Mouse (Mus musculus): Measurements from ENCODE around the gene Icam4. TPM values are rescaled to one million over a fixed set of nuclear protein-coding genes. Genes with fewer than 3 reads are reported as not detected.

Gene Icam4
- polyA plus RNA-seq, 1 experiment from 2014 or later: 0.29 TPM

DNA sequence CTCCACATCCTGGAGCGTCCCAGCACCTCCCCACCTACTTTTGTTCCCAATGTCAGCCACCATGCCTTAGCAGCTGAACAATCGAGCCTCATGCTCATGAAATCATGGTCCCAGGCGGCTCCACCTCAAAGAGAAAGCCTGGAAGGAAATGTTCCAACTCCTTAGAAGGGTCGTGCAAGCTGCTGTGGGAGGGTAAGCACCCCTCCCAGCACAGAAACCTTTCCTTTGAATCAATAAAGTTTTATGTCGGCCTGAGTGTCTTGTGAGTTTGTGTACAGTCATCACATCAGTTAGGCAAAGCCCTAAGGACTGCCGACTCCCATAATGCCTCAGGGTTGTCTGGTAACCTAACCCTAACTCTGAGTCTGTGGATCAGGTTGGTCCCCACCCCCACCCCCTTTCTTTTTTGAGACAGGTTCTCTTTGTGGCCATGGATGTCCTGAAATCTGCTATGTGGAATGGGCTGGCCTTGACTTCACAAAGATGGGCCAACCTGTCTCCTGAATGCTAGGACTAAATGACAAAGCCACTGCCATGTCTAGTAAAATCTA lies 538 bp upstream of the Icam4 start:
- peaks cover 26% of the 10 kb centered on the region for H3K27me3 ChIP-seq (replicated peaks; ENCODE audit: control insufficient read depth, insufficient read depth, low read length)
- H3K36me3 ChIP-seq (ENCODE audit: control insufficient read depth, insufficient read depth, low read length): no peaks in the 10 kb centered on the region
- 72% methylated on average over 6 of the region's 6 CpGs for WGBS
- H3K4me2 ChIP-seq (ENCODE audit: low read length): no peak overlapping the region
- H3K9ac ChIP-seq (ENCODE audit: low read depth, low read length): no peak overlapping the region
- no peak overlapping the region for H3K27ac ChIP-seq (ENCODE audit: low read depth, low read length)
- no peaks in the 10 kb centered on the region for H3K9me3 ChIP-seq (ENCODE audit: control insufficient read depth, low read length)
- no peak overlapping the region for H3K4me3 ChIP-seq (ENCODE audit: low read length)
- no peak for ATAC-seq
- H3K4me1 ChIP-seq (ENCODE audit: control insufficient read depth, insufficient read depth, low read depth, low read length): peaks cover 34% of the 10 kb centered on the region

DNA sequence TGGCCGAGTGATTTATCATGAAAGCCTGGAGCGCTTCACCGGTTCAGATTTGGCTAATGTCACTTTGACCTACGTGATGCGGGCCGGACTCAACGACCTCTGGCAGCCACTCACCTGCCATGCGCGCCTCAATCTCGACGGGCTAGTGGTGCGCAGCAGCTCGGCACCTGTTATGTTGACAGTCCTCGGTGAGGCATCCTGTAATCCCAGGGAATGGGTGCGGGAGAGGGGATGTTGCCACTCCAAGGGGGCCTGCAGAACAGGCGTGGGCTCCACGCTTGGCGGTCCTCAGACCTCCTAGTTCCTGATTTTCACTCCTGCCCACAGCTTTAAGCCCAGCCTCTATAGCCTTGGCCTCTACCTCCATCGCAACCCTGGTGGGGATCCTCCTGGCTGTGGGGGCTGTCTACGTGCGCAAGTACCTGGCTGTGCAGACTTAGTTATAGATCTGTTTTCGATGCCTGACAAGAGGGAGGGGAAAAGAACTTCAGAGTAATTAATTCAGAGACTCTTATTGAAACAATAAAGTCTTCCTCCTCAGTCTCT lies 955 bp downstream of the Icam4 start:
- 21% methylated on average over 22 of the region's 22 CpGs for WGBS
- peaks cover 38% of the 10 kb centered on the region for H3K27me3 ChIP-seq (replicated peaks; ENCODE audit: control insufficient read depth, insufficient read depth, low read length)
- H3K4me1 ChIP-seq (ENCODE audit: control insufficient read depth, insufficient read depth, low read depth, low read length): peaks cover 41% of the 10 kb centered on the region
- no peaks in the 10 kb centered on the region for H3K9me3 ChIP-seq (ENCODE audit: control insufficient read depth, low read length)
- H3K27ac ChIP-seq (ENCODE audit: low read depth, low read length): no peak overlapping the region
- no peak overlapping the region for H3K9ac ChIP-seq (ENCODE audit: low read depth, low read length)
- no peak overlapping the region for H3K4me3 ChIP-seq (ENCODE audit: low read length)
- no peak for ATAC-seq
- H3K36me3 ChIP-seq (ENCODE audit: control insufficient read depth, insufficient read depth, low read length): no peaks in the 10 kb centered on the region
- H3K4me2 ChIP-seq (ENCODE audit: low read length): peak overlapping the region; percentile 98

DNA sequence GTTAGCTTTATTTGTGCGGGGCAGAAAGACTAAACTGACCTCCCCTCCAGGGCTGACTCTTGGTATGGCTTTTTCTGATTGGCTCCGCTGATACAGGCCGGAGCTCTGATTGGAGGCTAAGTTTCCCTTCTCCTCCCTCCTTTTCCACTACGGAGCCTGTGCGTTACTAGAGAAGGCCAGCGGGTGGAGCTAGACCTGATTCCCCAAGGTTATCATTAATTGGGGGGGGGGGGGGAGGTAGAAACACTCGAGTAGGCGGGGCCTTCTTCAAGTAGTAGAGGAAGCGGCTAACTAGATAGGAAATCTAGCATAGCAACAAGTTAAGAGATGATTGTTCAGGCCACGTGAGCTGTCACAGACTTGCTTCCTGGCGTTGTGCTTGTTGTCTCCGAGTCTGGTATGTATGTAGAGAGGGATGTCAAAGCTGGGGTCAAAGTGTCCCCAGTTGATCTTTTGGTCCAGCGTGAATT lies 1.6 kb downstream of the Icam4 start:
- Histone ChIP-seq H3K9ac (ENCODE audit: low read depth, low read length) (no peak overlapping the region), H3K4me1 (ENCODE audit: control insufficient read depth, insufficient read depth, low read depth, low read length) (peaks cover 45% of the 10 kb centered on the region), H3K27ac (ENCODE audit: low read depth, low read length) (no peak overlapping the region), H3K27me3 (replicated peaks; ENCODE audit: control insufficient read depth, insufficient read depth, low read length) (peaks cover 45% of the 10 kb centered on the region), H3K4me2 (ENCODE audit: low read length) (peak overlapping the region; percentile 98), H3K4me3 (ENCODE audit: low read length) (peak overlapping the region; percentile 60), H3K36me3 (ENCODE audit: control insufficient read depth, insufficient read depth, low read length) (no peaks in the 10 kb centered on the region), H3K9me3 (ENCODE audit: control insufficient read depth, low read length) (no peaks in the 10 kb centered on the region)
- ATAC-seq: peak; percentile 63
- under 1% methylated on average over 13 of the region's 13 CpGs for WGBS

DNA sequence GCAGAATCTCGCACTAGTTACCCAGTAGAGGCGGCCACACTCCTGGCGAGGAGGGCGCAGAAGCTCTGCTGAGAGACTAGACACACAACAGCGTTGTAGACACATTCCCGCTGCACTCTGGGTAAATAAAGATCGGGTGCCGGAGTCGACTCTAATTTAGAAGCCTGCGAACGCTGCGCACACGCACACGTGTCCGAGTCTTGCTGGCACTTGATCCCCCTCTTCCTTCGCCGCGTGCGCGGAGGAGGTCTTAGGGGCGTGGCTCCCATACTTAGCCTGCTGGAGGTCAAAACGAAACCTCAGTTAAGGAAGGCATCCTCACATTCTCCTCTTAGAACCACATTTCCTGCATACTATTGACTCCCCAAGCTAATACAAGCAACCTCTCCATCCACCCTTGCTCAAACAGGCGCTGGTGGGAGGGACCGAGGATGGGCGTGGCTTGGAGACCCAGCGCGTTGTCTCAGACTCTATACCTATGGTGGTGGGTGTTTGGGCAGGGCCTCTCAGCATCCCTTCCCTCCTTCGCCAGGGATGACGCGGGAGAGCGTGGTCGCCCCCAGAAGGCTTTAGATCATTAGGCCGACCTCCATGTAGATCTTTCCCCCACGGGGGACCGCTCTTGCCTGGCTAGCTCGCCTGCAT lies 2.2 kb downstream of the Icam4 start:
- peak overlapping the region; percentile 41; the same call in 1 of the 2 replicates for H3K27ac ChIP-seq (ENCODE audit: low read depth, low read length)
- H3K4me3 ChIP-seq (ENCODE audit: low read length): peak overlapping the region; percentile 60
- peak overlapping the region; percentile 74 for H3K9ac ChIP-seq (ENCODE audit: low read depth, low read length)
- no peaks in the 10 kb centered on the region for H3K36me3 ChIP-seq (ENCODE audit: control insufficient read depth, insufficient read depth, low read length)
- peak; percentile 73 for ATAC-seq
- H3K27me3 ChIP-seq (replicated peaks; ENCODE audit: control insufficient read depth, insufficient read depth, low read length): peaks cover 50% of the 10 kb centered on the region
- peak overlapping the region; percentile 98 for H3K4me2 ChIP-seq (ENCODE audit: low read length)
- H3K9me3 ChIP-seq (ENCODE audit: control insufficient read depth, low read length): no peaks in the 10 kb centered on the region
- H3K4me1 ChIP-seq (ENCODE audit: control insufficient read depth, insufficient read depth, low read depth, low read length): peaks cover 45% of the 10 kb centered on the region
- 0% methylated on average over 36 of the region's 36 CpGs for WGBS

DNA sequence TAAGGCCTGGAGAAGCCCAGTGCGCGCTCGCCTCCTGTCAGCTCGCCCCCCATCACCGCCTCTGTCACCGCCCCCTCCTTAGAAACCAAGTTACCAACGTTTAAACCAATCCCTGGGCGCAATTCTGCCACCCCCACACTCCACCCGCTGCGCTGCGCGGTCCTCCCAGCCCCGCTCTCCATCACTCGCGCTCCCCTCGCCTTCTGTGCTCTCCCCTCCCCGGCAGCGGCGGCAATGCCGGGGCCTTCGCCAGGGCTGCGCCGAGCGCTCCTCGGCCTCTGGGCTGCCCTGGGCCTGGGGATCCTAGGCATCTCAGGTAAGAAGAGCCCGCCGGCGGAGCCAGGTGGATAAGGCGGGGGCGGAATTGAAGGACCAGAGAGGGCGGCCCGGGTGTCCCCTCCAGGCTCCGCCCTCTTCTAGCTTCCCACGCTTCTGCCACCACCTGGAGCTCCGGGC lies 2.8 kb downstream of the Icam4 start, which contains the start of gene Icam5:
Icam5 (plus strand) TSS at position 178 of the 456 bp plus-strand sequence.
- H3K4me3 ChIP-seq (ENCODE audit: low read length): peak within 1 kb of the TSS; percentile 60
- H3K4me2 ChIP-seq (ENCODE audit: low read length): peak within 1 kb of the TSS; percentile 98
- H3K36me3 ChIP-seq (ENCODE audit: control insufficient read depth, insufficient read depth, low read length): no peaks in the 10 kb centered on the region
- H3K27me3 ChIP-seq (replicated peaks; ENCODE audit: control insufficient read depth, insufficient read depth, low read length): peaks cover 56% of the 10 kb centered on the region
- ATAC-seq: peak; percentile 35
- H3K27ac ChIP-seq (ENCODE audit: low read depth, low read length): peak within 1 kb of the TSS; percentile 41; the same call in 1 of the 2 replicates
- H3K9me3 ChIP-seq (ENCODE audit: control insufficient read depth, low read length): no peaks in the 10 kb centered on the region
- H3K4me1 ChIP-seq (ENCODE audit: control insufficient read depth, insufficient read depth, low read depth, low read length): peaks cover 50% of the 10 kb centered on the region
- WGBS: under 1% methylated on average over 35 of the region's 35 CpGs
- H3K9ac ChIP-seq (ENCODE audit: low read depth, low read length): peak within 1 kb of the TSS; percentile 74

DNA sequence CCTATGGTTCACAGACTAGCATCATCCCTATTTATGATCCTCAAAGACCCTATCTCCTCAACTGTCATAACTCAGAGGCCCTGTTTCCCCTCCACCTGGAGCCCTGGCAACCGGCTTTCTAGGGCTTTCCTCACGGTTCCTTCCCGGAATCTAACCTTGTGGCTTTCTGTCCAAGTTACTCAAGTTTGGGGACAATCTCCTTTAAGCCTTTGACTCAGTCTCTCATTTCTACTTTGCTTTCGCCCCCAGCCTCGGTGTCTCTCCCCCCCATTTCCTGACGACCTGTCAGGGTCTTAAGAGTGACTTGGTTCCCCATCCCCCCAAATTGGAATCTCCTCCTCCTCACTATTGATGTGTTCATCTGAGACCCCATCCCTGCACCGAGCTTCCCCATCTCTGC lies 3.3 kb downstream of the Icam4 start:
- Histone ChIP-seq H3K36me3 (ENCODE audit: control insufficient read depth, insufficient read depth, low read length) (no peaks in the 10 kb centered on the region), H3K27me3 (replicated peaks; ENCODE audit: control insufficient read depth, insufficient read depth, low read length) (peaks cover 59% of the 10 kb centered on the region), H3K9ac (ENCODE audit: low read depth, low read length) (peak overlapping the region; percentile 74), H3K9me3 (ENCODE audit: control insufficient read depth, low read length) (no peaks in the 10 kb centered on the region), H3K4me2 (ENCODE audit: low read length) (peak overlapping the region; percentile 98), H3K27ac (ENCODE audit: low read depth, low read length) (no peak overlapping the region), H3K4me1 (ENCODE audit: control insufficient read depth, insufficient read depth, low read depth, low read length) (peaks cover 55% of the 10 kb centered on the region), H3K4me3 (ENCODE audit: low read length) (peak overlapping the region; percentile 60)
- 2% methylated on average over 7 of the region's 7 CpGs for WGBS
- ATAC-seq: no peak

DNA sequence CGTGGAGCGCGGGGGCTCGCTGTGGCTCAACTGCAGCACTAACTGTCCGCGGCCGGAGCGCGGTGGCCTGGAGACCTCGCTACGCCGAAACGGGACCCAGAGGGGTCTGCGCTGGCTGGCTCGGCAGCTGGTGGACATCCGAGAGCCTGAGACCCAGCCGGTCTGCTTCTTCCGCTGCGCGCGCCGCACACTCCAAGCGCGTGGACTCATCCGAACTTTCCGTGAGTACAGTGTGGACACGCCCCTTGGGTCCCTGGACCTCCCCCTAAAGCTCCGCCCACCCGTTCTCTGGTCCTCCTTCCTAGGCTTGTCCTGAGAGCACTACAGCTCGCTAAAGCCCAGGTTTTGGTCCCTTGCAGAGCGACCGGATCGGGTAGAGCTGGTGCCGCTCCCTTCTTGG lies 4.0 kb downstream of the Icam4 start:
- Histone ChIP-seq H3K4me3 (ENCODE audit: low read length) (peak overlapping the region; percentile 60), H3K4me1 (ENCODE audit: control insufficient read depth, insufficient read depth, low read depth, low read length) (peaks cover 59% of the 10 kb centered on the region), H3K9me3 (ENCODE audit: control insufficient read depth, low read length) (no peaks in the 10 kb centered on the region), H3K27ac (ENCODE audit: low read depth, low read length) (no peak overlapping the region), H3K4me2 (ENCODE audit: low read length) (peak overlapping the region; percentile 98), H3K9ac (ENCODE audit: low read depth, low read length) (no peak overlapping the region), H3K27me3 (replicated peaks; ENCODE audit: control insufficient read depth, insufficient read depth, low read length) (peaks cover 59% of the 10 kb centered on the region), H3K36me3 (ENCODE audit: control insufficient read depth, insufficient read depth, low read length) (no peaks in the 10 kb centered on the region)
- WGBS: under 1% methylated on average over 32 of the region's 34 CpGs
- no peak for ATAC-seq

DNA sequence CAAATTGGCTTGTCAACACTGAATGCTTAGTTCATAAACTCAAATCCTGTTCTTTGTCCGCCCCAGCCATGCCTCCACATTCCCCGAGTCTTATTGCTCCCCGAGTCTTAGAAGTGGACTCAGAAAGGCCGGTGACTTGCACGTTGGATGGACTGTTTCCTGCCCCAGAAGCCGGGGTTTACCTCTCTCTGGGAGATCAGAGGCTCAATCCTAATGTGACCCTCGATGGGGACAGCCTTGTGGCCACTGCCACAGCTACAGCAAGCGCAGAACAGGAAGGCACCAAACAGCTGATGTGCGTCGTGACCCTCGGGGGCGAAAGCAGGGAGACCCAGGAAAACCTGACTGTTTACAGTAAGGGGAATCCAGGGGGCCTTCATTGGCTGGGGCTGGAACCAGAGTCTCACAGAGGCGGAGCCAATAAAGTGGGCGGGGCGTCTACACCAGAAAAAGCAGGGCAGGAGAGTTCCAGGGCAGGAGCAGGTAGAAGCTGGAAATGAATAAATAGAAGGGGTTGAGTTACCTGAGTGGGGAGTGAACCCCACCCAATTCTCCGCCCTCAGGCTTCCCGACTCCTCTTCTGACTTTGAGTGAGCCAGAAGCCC lies 5.4 kb downstream of the Icam4 start:
- 5% methylated on average over 17 of the region's 17 CpGs for WGBS
- Histone ChIP-seq H3K4me3 (ENCODE audit: low read length) (no peak overlapping the region), H3K36me3 (ENCODE audit: control insufficient read depth, insufficient read depth, low read length) (no peaks in the 10 kb centered on the region), H3K27me3 (replicated peaks; ENCODE audit: control insufficient read depth, insufficient read depth, low read length) (peaks cover 57% of the 10 kb centered on the region), H3K4me1 (ENCODE audit: control insufficient read depth, insufficient read depth, low read depth, low read length) (peaks cover 54% of the 10 kb centered on the region), H3K4me2 (ENCODE audit: low read length) (peak overlapping the region; percentile 35; the same call in 1 of the 2 replicates), H3K9ac (ENCODE audit: low read depth, low read length) (no peak overlapping the region), H3K27ac (ENCODE audit: low read depth, low read length) (no peak overlapping the region), H3K9me3 (ENCODE audit: control insufficient read depth, low read length) (no peaks in the 10 kb centered on the region)
- ATAC-seq: no peak

DNA sequence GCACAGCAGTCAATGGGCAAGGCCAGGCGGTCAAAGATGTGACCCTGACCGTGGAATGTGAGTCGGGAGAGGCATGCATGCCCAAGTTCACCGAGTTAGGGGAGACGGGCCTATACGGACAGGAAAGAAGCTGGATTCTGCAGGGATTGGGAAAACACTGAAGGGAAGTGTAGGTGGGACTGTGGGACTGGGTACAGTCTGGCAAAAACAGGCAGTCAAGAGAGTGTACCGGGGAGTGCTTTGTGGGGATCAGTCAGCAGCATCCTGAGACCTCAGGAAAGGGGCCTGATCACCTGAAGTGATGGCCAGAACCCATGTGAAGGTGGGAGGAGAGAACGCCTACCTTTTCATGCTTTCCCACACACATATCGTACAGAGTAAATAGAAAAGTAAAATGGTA lies 6.4 kb downstream of the Icam4 start:
- peak overlapping the region; percentile 35; the same call in 1 of the 2 replicates for H3K4me2 ChIP-seq (ENCODE audit: low read length)

More for the DNA sequence above, 6.4 kb downstream of the Icam4 start:
- Histone ChIP-seq H3K27ac (ENCODE audit: low read depth, low read length) (no peak overlapping the region), H3K9ac (ENCODE audit: low read depth, low read length) (no peak overlapping the region; the same call in 1 of the 2 replicates), H3K4me1 (ENCODE audit: control insufficient read depth, insufficient read depth, low read depth, low read length) (peaks cover 46% of the 10 kb centered on the region), H3K27me3 (replicated peaks; ENCODE audit: control insufficient read depth, insufficient read depth, low read length) (peaks cover 55% of the 10 kb centered on the region), H3K9me3 (ENCODE audit: control insufficient read depth, low read length) (no peaks in the 10 kb centered on the region), H3K4me3 (ENCODE audit: low read length) (peak overlapping the region; percentile 18; the same call in 1 of the 2 replicates), H3K36me3 (ENCODE audit: control insufficient read depth, insufficient read depth, low read length) (no peaks in the 10 kb centered on the region)
- WGBS: 20% methylated on average over 9 of the region's 9 CpGs
- no peak for ATAC-seq
